Mouse (Mus musculus): ENCODE measurements around the gene Spn. TPM values are rescaled to one million over a fixed set of nuclear protein-coding genes. Genes with fewer than 3 reads are reported as not detected.

Spn gene
- polyA plus RNA-seq, 1 experiment from 2014 or later = 8.2 TPM

DNA sequence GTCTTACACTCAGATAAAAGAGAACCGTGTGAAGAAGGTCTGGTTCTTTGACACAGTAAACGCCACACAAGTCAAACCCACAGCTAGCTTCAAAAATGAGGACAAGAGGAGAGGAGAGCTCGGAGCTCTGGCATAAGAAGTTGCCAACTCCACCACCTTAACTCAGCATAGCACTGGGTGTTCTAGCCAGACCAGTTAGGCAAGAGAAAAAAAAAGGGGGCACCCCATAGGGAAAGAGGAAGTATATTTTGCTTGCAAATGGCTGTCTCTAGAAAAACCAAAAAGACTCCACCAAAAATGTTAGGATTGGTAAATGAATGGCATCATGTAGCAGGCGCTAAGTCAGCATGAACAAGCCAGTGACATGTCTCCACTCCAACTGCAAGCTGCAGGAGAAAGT lies 26.4 kb upstream of the Spn start:
- Histone ChIP-seq H3K27me3 (no peaks in the 10 kb centered on the region), H3K36me3 (no peaks in the 10 kb centered on the region), H3K4me3 (replicated peaks) (no peak overlapping the region), H3K4me1 (replicated peaks) (peaks cover 13% of the 10 kb centered on the region), H3K9ac (no peak overlapping the region), H3K4me2 (no peak overlapping the region), H3K27ac (no peak overlapping the region), H3K9me3 (replicated peaks) (no peaks in the 10 kb centered on the region)
- no peak for ATAC-seq (ENCODE audit: low read depth)
- WGBS (ENCODE audit: insufficient replicate concordance) = 79% methylated on average over 4 of the region's 4 CpGs
- no peak for DNase-seq

DNA sequence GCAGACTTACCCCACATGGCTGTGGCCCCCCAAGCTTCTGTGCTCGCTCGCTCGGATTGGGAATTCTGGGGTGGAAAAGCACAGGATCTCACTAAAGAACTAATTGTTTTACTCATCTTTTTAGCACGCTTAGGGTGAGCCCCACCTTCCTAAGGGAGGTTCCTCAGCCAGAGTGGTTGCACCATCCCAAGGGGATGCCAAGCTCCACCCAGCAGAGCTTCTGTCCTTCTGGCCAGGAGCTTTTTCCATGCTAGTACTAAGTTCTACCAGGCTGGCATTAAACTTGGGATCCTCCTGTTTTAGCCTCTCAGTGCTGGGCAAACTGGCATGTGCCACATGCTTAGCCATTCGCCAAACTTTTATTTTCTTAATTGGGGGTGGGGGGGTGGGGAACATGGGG lies 24.9 kb upstream of the Spn start:
- Histone ChIP-seq H3K9me3 (replicated peaks) (no peaks in the 10 kb centered on the region), H3K27me3 (no peaks in the 10 kb centered on the region), H3K4me2 (no peak overlapping the region), H3K27ac (no peak overlapping the region), H3K9ac (no peak overlapping the region), H3K4me3 (replicated peaks) (no peak overlapping the region), H3K4me1 (replicated peaks) (peaks cover 17% of the 10 kb centered on the region), H3K36me3 (no peaks in the 10 kb centered on the region)
- 68% methylated on average over 5 of the region's 5 CpGs for WGBS (ENCODE audit: insufficient replicate concordance)
- DNase-seq (no peak), ATAC-seq (ENCODE audit: low read depth) (no peak)

DNA sequence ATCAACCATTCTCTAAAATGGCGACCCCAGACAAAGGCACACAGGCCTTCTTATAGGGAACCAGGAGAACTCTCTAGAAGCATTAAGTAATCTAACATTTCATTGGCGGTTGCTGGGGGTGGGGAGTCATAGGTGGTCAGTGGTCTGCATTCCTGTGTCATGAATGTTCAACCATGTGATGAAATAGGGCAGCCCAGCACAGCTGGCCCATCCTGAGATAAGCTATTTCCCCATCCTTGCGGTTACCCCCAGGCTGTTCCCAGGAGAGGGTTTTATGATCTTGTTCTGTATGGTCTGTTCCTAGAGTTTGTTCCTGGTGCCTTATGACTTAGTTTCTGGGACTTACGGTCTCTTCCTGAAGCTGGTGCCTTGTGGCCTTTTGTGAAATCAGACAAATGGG lies 19.9 kb upstream of the Spn start:
- no peak for ATAC-seq (ENCODE audit: low read depth)
- H3K27ac ChIP-seq = no peak overlapping the region
- no peaks in the 10 kb centered on the region for H3K27me3 ChIP-seq
- WGBS (ENCODE audit: insufficient replicate concordance) = 38% methylated on average over 4 of the region's 4 CpGs
- no peak overlapping the region for H3K4me3 ChIP-seq (replicated peaks)
- no peak for DNase-seq
- no peak overlapping the region for H3K9ac ChIP-seq
- H3K4me1 ChIP-seq (replicated peaks) = peaks cover 17% of the 10 kb centered on the region
- H3K36me3 ChIP-seq = no peaks in the 10 kb centered on the region
- no peaks in the 10 kb centered on the region for H3K9me3 ChIP-seq (replicated peaks)
- no peak overlapping the region for H3K4me2 ChIP-seq

DNA sequence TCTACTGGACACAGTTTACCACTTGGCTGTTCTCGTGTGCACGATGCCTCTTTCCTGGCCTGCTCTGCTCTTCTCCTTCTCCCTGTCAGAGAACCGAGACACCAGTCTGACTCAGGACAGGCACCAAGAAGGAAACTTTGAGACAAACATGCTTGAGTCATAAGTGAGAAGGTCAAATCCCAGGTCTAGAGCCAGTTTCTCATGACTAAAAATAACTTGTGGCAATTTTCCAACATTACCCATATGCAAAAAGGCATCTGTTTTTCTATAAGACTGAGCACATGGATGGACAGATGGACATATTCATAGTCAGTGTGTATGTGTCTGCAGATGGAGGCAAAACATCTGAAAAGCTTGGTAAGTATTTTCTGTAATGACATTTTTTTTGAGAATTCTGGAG lies 15.9 kb upstream of the Spn start:
- 36% methylated on average over 3 of the region's 3 CpGs for WGBS (ENCODE audit: insufficient replicate concordance)
- no peaks in the 10 kb centered on the region for H3K9me3 ChIP-seq (replicated peaks)
- H3K4me3 ChIP-seq (replicated peaks) = no peak overlapping the region
- H3K4me1 ChIP-seq (replicated peaks) = peaks cover 20% of the 10 kb centered on the region
- no peaks in the 10 kb centered on the region for H3K27me3 ChIP-seq
- no peak for DNase-seq
- no peak overlapping the region for H3K9ac ChIP-seq
- ATAC-seq (ENCODE audit: low read depth) = 0 out of 2 replicates have a peak, but pooled peaks have one; percentile 39
- H3K27ac ChIP-seq = no peak overlapping the region
- H3K4me2 ChIP-seq = no peak overlapping the region
- H3K36me3 ChIP-seq = no peaks in the 10 kb centered on the region

DNA sequence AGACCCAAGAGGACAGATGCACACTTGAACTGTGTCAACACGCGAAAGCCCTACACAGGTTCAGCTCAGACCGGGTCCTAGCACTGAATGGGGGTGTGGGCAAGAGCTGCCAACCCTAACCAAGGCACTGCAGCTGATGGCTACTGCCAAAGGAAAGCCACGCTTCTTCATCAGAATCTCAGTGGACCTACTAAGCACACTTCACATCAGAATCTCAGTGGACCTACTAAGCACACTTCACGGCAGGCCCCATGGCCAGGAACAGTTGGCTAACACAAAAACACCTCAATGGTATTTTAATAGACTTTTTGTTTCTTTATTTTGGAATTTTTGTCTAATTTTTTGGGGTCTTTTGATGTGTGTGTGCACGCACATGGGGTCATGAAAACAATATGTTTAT lies 14.8 kb upstream of the Spn start:
- Histone ChIP-seq H3K4me2 (no peak overlapping the region), H3K9ac (no peak overlapping the region), H3K36me3 (no peaks in the 10 kb centered on the region), H3K27me3 (no peaks in the 10 kb centered on the region), H3K9me3 (replicated peaks) (no peaks in the 10 kb centered on the region), H3K27ac (no peak overlapping the region), H3K4me1 (replicated peaks) (peaks cover 23% of the 10 kb centered on the region), H3K4me3 (replicated peaks) (no peak overlapping the region)
- no peak for ATAC-seq (ENCODE audit: low read depth)
- no peak for DNase-seq
- WGBS (ENCODE audit: insufficient replicate concordance) = 86% methylated on average over 6 of the region's 6 CpGs

DNA sequence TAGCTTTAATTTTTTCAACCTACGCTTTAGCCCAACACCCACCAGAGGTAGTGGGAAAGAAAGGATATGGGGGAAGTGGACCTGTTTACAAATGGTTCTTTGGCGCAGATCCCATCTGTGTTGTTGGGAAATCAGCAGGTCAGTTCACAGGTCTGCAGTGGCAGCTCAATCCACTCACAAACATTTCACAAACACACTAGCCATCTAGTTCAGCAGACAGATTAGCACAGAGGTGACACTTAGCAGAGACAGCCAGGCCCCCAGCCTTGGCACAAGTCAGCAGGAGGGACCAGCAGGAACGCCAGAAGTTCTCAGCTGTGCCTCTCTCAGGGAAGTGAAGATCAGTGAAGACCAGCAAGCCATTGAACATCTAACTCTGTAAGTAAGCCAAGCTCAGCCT lies 10.3 kb upstream of the Spn start:
- Histone ChIP-seq H3K27ac (no peak overlapping the region), H3K36me3 (no peaks in the 10 kb centered on the region), H3K4me3 (replicated peaks) (no peak overlapping the region), H3K4me1 (replicated peaks) (peaks cover 43% of the 10 kb centered on the region), H3K4me2 (no peak overlapping the region), H3K27me3 (no peaks in the 10 kb centered on the region), H3K9ac (no peak overlapping the region), H3K9me3 (replicated peaks) (no peaks in the 10 kb centered on the region)
- ATAC-seq (ENCODE audit: low read depth) = 0 out of 2 replicates have a peak, but pooled peaks have one; percentile 17
- DNase-seq = no peak
- 64% methylated on average over 3 of the region's 3 CpGs for WGBS (ENCODE audit: insufficient replicate concordance)

DNA sequence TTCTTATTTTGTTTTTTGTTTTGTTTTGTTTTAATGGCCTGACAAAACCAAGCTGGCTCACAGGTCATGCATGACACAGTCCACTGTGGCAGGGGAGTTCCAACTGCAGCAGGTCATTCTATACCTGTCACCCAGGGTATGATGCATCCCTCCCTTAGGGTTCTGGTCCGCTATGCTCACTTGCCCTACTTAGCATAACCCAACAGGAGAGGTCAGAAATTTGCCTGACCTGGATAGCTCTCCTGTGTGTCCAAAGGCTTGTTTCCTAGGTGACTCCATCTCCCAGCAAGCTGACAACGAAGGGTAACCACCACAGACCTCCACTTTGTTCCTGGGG lies 8.6 kb upstream of the Spn start:
- WGBS (ENCODE audit: insufficient replicate concordance) = 71% methylated on average over 2 of the region's 2 CpGs
- 0 out of 2 replicates have a peak overlapping the region, but pooled peaks have one; percentile 1 for H3K27ac ChIP-seq
- no peak overlapping the region for H3K4me3 ChIP-seq (replicated peaks)
- DNase-seq (no peak), ATAC-seq (ENCODE audit: low read depth) (no peak)
- H3K9me3 ChIP-seq (replicated peaks) = no peaks in the 10 kb centered on the region
- H3K36me3 ChIP-seq = no peaks in the 10 kb centered on the region
- H3K4me1 ChIP-seq (replicated peaks) = peaks cover 60% of the 10 kb centered on the region
- no peak overlapping the region for H3K4me2 ChIP-seq
- H3K27me3 ChIP-seq = no peaks in the 10 kb centered on the region
- no peak overlapping the region for H3K9ac ChIP-seq

DNA sequence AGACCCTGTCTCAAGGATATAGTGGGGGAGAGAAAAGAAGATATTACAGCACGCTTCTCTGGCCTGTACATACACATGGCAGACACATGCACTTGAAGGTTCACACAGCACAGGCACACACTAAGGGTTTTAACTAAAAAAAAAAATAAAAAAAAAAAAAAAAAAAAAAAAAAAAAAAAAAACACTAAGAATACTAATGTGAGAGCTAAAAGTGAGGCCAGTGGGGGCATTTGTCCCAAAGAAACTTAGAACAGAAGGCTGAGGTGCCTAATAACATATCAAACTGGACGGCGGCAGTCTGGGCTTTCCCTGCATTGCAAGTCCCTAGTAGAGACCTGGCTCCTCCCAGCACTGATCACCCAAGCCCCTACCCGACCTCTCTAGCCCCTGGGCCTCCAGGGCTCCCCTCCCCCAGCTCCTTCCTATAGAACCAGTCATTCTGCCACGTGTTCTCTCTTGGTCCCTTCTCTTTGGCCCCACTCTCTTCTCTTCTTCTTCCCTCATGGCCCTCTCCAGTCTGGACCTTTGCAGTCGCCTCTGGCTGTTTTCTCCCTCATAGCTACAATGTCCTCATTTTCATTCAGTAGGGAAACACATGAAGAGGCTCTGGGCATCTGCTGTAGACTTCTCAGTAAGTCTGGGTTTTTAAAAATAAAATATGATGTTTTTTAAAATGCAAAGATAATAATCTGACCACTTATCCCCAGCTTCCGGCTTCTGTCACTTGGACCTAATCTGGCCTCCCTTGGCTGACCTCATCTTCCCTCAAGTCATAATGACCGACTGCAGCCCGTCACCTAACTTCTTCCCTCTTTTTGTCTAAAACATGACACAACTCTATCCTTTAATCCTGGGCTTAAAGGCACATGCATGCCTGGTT lies 8.0 kb upstream of the Spn start:
- ATAC-seq (ENCODE audit: low read depth) (no peak), DNase-seq (no peak)
- WGBS (ENCODE audit: insufficient replicate concordance) = 37% methylated on average over 9 of the region's 9 CpGs
- no peaks in the 10 kb centered on the region for H3K9me3 ChIP-seq (replicated peaks)
- H3K4me1 ChIP-seq (replicated peaks) = peaks cover 63% of the 10 kb centered on the region
- H3K27ac ChIP-seq = peak overlapping the region; percentile 29; the same call in 1 of the 2 replicates
- no peak overlapping the region for H3K4me3 ChIP-seq (replicated peaks)
- H3K9ac ChIP-seq = no peak overlapping the region
- H3K36me3 ChIP-seq = no peaks in the 10 kb centered on the region
- H3K4me2 ChIP-seq = no peak overlapping the region
- H3K27me3 ChIP-seq = no peaks in the 10 kb centered on the region

DNA sequence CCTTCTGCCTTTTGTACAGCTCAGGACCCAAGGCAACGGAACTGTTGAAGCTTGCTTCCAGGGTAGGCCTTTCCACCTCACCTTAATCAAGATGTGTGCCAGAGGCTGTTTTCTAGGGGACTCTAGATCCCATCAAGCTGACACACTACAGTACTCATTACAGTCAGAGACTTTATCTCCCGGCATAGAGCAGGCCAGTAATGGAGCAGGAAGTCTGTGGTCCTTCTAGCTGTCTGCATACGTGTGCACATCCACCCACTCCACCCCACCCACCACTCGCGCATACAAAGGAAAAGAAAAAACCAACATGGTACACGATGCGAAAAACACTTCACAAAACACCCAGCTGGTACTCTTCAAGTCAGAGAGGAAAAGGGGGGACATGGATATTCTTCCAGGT lies 6.8 kb upstream of the Spn start:
- Histone ChIP-seq H3K9me3 (replicated peaks) (no peaks in the 10 kb centered on the region), H3K4me1 (replicated peaks) (peaks cover 76% of the 10 kb centered on the region), H3K36me3 (no peaks in the 10 kb centered on the region), H3K27me3 (no peaks in the 10 kb centered on the region), H3K27ac (peak overlapping the region; percentile 67), H3K9ac (peak overlapping the region; percentile 51; the same call in 1 of the 2 replicates), H3K4me3 (replicated peaks) (peak overlapping the region; percentile 14; the same call in 1 of the 2 replicates), H3K4me2 (peak overlapping the region; percentile 40)
- 34% methylated on average over 7 of the region's 7 CpGs for WGBS (ENCODE audit: insufficient replicate concordance)
- DNase-seq (no peak), ATAC-seq (ENCODE audit: low read depth) (peak; percentile 59)

DNA sequence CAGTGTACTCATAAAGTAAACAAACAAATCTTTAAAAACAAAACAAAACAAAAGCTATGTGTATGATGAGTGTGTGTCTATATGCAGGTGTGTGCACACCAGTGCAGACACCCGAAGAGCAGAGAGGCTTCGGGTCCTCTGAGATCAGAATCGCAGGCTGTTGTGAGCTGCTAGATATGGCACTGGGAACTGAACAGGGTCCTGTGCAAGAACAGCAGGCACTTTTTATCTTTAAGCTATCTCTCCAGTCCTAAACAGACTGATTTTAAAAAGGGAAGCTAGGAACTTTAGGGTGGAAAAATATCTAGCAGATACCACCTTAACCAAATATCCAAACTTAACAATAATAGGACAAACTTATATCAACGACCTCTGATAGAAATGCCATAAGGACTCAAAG lies 5.0 kb upstream of the Spn start:
- Histone ChIP-seq H3K9me3 (replicated peaks) (no peaks in the 10 kb centered on the region), H3K27ac (peak overlapping the region; percentile 94), H3K4me3 (replicated peaks) (no peak overlapping the region), H3K36me3 (no peaks in the 10 kb centered on the region), H3K4me2 (no peak overlapping the region), H3K9ac (peak overlapping the region; percentile 12; the same call in 1 of the 2 replicates), H3K27me3 (no peaks in the 10 kb centered on the region), H3K4me1 (replicated peaks) (peaks cover 86% of the 10 kb centered on the region)
- no peak for DNase-seq
- no peak for ATAC-seq (ENCODE audit: low read depth)
- 51% methylated on average over 4 of the region's 4 CpGs for WGBS (ENCODE audit: insufficient replicate concordance)

DNA sequence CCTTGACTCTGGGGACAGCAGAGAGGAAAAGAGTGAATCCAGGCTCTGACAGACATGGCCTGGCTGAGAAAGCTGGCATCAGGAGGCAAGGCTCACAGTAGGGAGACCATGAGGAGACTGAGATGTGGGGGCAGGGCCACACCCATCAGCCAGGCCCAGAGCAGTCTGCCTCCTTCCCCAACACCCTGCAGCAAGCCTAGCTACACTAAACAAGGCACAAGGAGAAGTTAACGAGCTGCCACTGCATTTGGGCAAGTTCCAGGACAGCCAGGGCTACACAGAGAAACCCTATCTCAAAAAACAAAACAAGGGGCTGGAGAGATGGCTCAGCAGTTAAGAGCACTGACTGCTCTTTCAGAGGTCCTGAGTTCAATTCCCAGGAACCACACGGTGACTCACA lies 4.6 kb upstream of the Spn start:
- 29% methylated on average over 2 of the region's 2 CpGs for WGBS (ENCODE audit: insufficient replicate concordance)
- H3K4me2 ChIP-seq = no peak overlapping the region
- H3K9me3 ChIP-seq (replicated peaks) = no peaks in the 10 kb centered on the region
- H3K4me1 ChIP-seq (replicated peaks) = peaks cover 90% of the 10 kb centered on the region
- DNase-seq (no peak), ATAC-seq (ENCODE audit: low read depth) (peak; percentile 38)
- no peaks in the 10 kb centered on the region for H3K27me3 ChIP-seq
- H3K27ac ChIP-seq = peak overlapping the region; percentile 94; the same call in 1 of the 2 replicates
- peak overlapping the region; percentile 12; the same call in 1 of the 2 replicates for H3K9ac ChIP-seq
- H3K4me3 ChIP-seq (replicated peaks) = no peak overlapping the region
- no peaks in the 10 kb centered on the region for H3K36me3 ChIP-seq

Measured in liver, embryonic 13.5 days (tissue).